Mouse (Mus musculus): ENCODE results near the gene Pkdcc.

- TF ChIP-seq TAL1 (IDR thresholded peaks at IDR 0.05; ENCODE audit: low read length) (no peak), GATA1 (IDR thresholded peaks at IDR 0.05; ENCODE audit: low read length) (no peak)
Measured at GRCm38 (mm10) chr17:83253051-83253649, 38.1 kb downstream of the Pkdcc start.

Measured in erythroblast, embryonic 14.5 days (primary cell).